Comparison of ENCODE assay signal across 8 mouse cellular contexts in genomic region chr2:143011380-143011779, GRCm38 (mm10). TPM values are rescaled to one million over a fixed set of nuclear protein-coding genes. Genes with fewer than 3 reads are reported as not detected.
A peak's percentile ranks its signal among the peaks of the same experiment; 100 is the strongest.
DNase-seq lines count a peak whose midpoint lies in the region; TF ChIP-seq lines count a peak whose summit lies in the region.
"Had no signal": no experiment of that assay in that cellular context is flagged by ENCODE, and none has a peak within 500 bp of the region (broad histone marks: within the 10 kb centered on the region; RNA-seq: fewer than 3 reads in every experiment).

No protein-coding gene starts in this region.

- peak; percentile 12; the same call in 1 of the 2 replicates for TF ChIP-seq CTCF in left cerebral cortex, adult 2 months (IDR thresholded peaks at IDR 0.05)
- 0 out of 2 replicates have a peak, but pooled peaks have one; percentile 13 for TF ChIP-seq CTCF in bone marrow, adult 2 months (IDR thresholded peaks at IDR 0.05; ENCODE audit: control insufficient read depth, insufficient read depth, low read length)

- no peak for DNase-seq in left cerebral cortex, adult 2 months (ENCODE audit: extremely low spot score in 1 of 2, low spot score in 2 of 2)
- no peak for DNase-seq in left cerebral cortex, postnatal 4 days
- DNase-seq in 3T3-L1 (ENCODE audit: low read depth, low spot score) (peak; percentile 13), A20 (ENCODE audit: low read depth, low spot score) (peak; percentile 10)
- no peak for DNase-seq in urinary bladder, postnatal 10 days (ENCODE audit: low spot score)
- DNase-seq in layer of hippocampus, adult 9-10 months (ENCODE audit: low spot score) = no peak
- DNase-seq: cerebellum, postnatal 36 days had no signal

- 73% methylated on average over 8 of the region's 8 CpGs for WGBS in bone marrow, adult 2 months

- H3K27ac ChIP-seq in left cerebral cortex, adult 2 months = no peak overlapping the region
- H3K27ac ChIP-seq in bone marrow, adult 2 months (ENCODE audit: control insufficient read depth, insufficient read depth, low read depth, low read length, poor library complexity) = no peak overlapping the region

- H3K4me3 ChIP-seq in left cerebral cortex, adult 2 months = no peak overlapping the region
- H3K4me3 ChIP-seq in bone marrow, adult 2 months (replicated peaks; ENCODE audit: control insufficient read depth, low read depth, low read length) = no peak overlapping the region

- H3K4me1 ChIP-seq in bone marrow, adult 2 months (ENCODE audit: control insufficient read depth, insufficient read depth, low read length) = no peaks in the 10 kb centered on the region

- intact Hi-C loops in left cerebral cortex, adult 2 months (cut with DNase I) = no loop called here
- intact Hi-C loops in left cerebral cortex, postnatal 4 days (cut with DNase I) = no loop called here

- TF ChIP-seq POLR2A in bone marrow, adult 2 months (IDR thresholded peaks at IDR 0.05; ENCODE audit: borderline replicate concordance, control insufficient read depth, low read depth, low read length) = no peak

RNA-seq across cellular contexts. Expression of gene Snrpb2, which starts 51.5 kb away (rescaled TPM):
- total RNA-seq in left cerebral cortex, adult 2 months (2021) = 10 to 100 TPM; 31.0 to 34.7 TPM
- total RNA-seq in left cerebral cortex, postnatal 4 days (2021) = 10 to 100 TPM; 53.2 to 65.9 TPM
- 35.9 and 70.5 TPM in 2 replicates for polyA plus RNA-seq in bone marrow, adult 2 months (2011; ENCODE audit: insufficient read depth, insufficient read length, low replicate concordance, missing spikeins)

Comparison
In these comparisons a context has a peak if more than half of its experiments do, and no peak if none do; other contexts are left out.
1. DNase-seq: peak in 3T3-L1 (single experiment) and A20 (single experiment); none in left cerebral cortex, adult 2 months (0 of 2), left cerebral cortex, postnatal 4 days (single experiment), urinary bladder, postnatal 10 days (single experiment) and layer of hippocampus, adult 9-10 months (single experiment).